Mouse (Mus musculus) limb, embryonic 12.5 days (tissue): ENCODE measurements at regions not wholly inside any gene's neighbourhood (a gene's known extent, or its start where the extent isn't known, plus 50 kb on each side); places are given as distances from the start of the nearest gene placed in this dataset.
A peak's percentile ranks its signal among the peaks of the same experiment; 100 is the strongest.

ENCODE experiments used
- ATAC-seq: fragments of 200-750 bp; cut with Nextera tagmentation; 2 replicates; pipeline ENCODE4 v1.8.0; 2017; ENCODE audit warnings: low read depth, moderate TSS enrichment; ENCODE audit not compliant: insufficient number of reproducible peaks, insufficient read depth, low FRiP score, low TSS enrichment
- H3K27ac ChIP-seq: fragments of 300-500 bp; sonication (generic); 2 replicates; pipeline ENCODE4 v1.5.1; 2016; ENCODE audit warnings: mild to moderate bottlenecking, moderate library complexity
- H3K27me3 ChIP-seq: fragments of 300-500 bp; sonication (generic); 2 replicates; pipeline ENCODE4 v1.6.1; 2016; ENCODE audit warnings: mild to moderate bottlenecking, moderate library complexity
- H3K36me3 ChIP-seq: fragments of 300-500 bp; sonication (generic); 2 replicates; pipeline ENCODE4 v1.6.1; 2016; ENCODE audit warnings: mild to moderate bottlenecking, moderate library complexity
- H3K4me1 ChIP-seq: fragments of 300-500 bp; sonication (generic); replicated peaks from 2 replicates; pipeline ENCODE4 v1.6.1; 2016
- H3K4me2 ChIP-seq: fragments of 300-500 bp; sonication (generic); 2 replicates; pipeline ENCODE4 v1.6.1; 2016; ENCODE audit warnings: mild to moderate bottlenecking, moderate library complexity
- H3K4me3 ChIP-seq: fragments of 300-500 bp; sonication (generic); replicated peaks from 2 replicates; pipeline ENCODE4 v1.5.1; 2016; ENCODE audit warnings: mild to moderate bottlenecking
- H3K9ac ChIP-seq: fragments of 300-500 bp; sonication (generic); replicated peaks from 2 replicates; pipeline ENCODE4 v1.6.1; 2016; ENCODE audit warnings: mild to moderate bottlenecking, moderate library complexity
- H3K9me3 ChIP-seq: fragments of 300-500 bp; sonication (generic); 2 replicates; pipeline ENCODE4 v1.6.1; 2016; ENCODE audit warnings: mild to moderate bottlenecking, moderate library complexity
- WGBS: fragments of 180-500 bp; shearing (Covaris S2); methylation state at CpG from one replicate; pipeline ENCODE4 v1.1.7; 2016; 5-methylcytosine and 5-hydroxymethylcytosine counted together

GRCm38 (mm10) chr2:50832471-50832870, 316.4 kb downstream of the Rnd3 start:
- H3K27me3 ChIP-seq = no peaks in the 10 kb centered on the region
- ATAC-seq = no peak
- H3K27ac ChIP-seq = no peak overlapping the region
- H3K9me3 ChIP-seq = no peaks in the 10 kb centered on the region
- no peak overlapping the region for H3K4me3 ChIP-seq
- peaks cover 11% of the 10 kb centered on the region for H3K4me1 ChIP-seq
- WGBS = 81% methylated on average over 4 of the region's 4 CpGs
- H3K9ac ChIP-seq = no peak overlapping the region
- H3K36me3 ChIP-seq = no peaks in the 10 kb centered on the region
- H3K4me2 ChIP-seq = no peak overlapping the region

GRCm38 (mm10) chr2:50830056-50830720, 318.7 kb downstream of the Rnd3 start:
- Histone ChIP-seq H3K9me3 (no peaks in the 10 kb centered on the region), H3K4me2 (no peak overlapping the region), H3K27me3 (no peaks in the 10 kb centered on the region), H3K36me3 (no peaks in the 10 kb centered on the region), H3K27ac (no peak overlapping the region), H3K9ac (no peak overlapping the region), H3K4me1 (peaks cover 12% of the 10 kb centered on the region), H3K4me3 (no peak overlapping the region)
- no peak for ATAC-seq
- WGBS = 78% methylated on average over 5 of the region's 5 CpGs

GRCm38 (mm10) chr2:50827097-50827496, 321.8 kb downstream of the Rnd3 start:
- 54% methylated on average over 5 of the region's 5 CpGs for WGBS
- H3K27ac ChIP-seq = peak overlapping the region; percentile 64; the same call in 1 of the 2 replicates

GRCm38 (mm10) chr2:50826537-50826936, 322.4 kb downstream of the Rnd3 start:
- no peaks in the 10 kb centered on the region for H3K36me3 ChIP-seq
- H3K4me2 ChIP-seq = no peak overlapping the region
- no peaks in the 10 kb centered on the region for H3K27me3 ChIP-seq
- H3K9ac ChIP-seq = no peak overlapping the region
- no peak for ATAC-seq
- H3K9me3 ChIP-seq = no peaks in the 10 kb centered on the region
- no peak overlapping the region for H3K4me3 ChIP-seq
- peak overlapping the region; percentile 64; the same call in 1 of the 2 replicates for H3K27ac ChIP-seq
- 84% methylated on average over 3 of the region's 3 CpGs for WGBS
- H3K4me1 ChIP-seq = peaks cover 14% of the 10 kb centered on the region

More at GRCm38 (mm10) chr2:50827097-50827496, 321.8 kb downstream of the Rnd3 start:
- peaks cover 14% of the 10 kb centered on the region for H3K4me1 ChIP-seq
- H3K4me2 ChIP-seq = no peak overlapping the region
- no peak overlapping the region for H3K4me3 ChIP-seq
- H3K36me3 ChIP-seq = no peaks in the 10 kb centered on the region
- ATAC-seq = no peak
- no peaks in the 10 kb centered on the region for H3K27me3 ChIP-seq
- H3K9me3 ChIP-seq = no peaks in the 10 kb centered on the region
- H3K9ac ChIP-seq = no peak overlapping the region

- Histone ChIP-seq H3K4me1 (peaks cover 14% of the 10 kb centered on the region), H3K4me3 (no peak overlapping the region), H3K9me3 (no peaks in the 10 kb centered on the region), H3K4me2 (no peak overlapping the region), H3K27me3 (no peaks in the 10 kb centered on the region), H3K27ac (no peak overlapping the region), H3K9ac (no peak overlapping the region), H3K36me3 (no peaks in the 10 kb centered on the region)
- no peak for ATAC-seq
- WGBS = 85% methylated on average over 5 of the region's 5 CpGs
Measured at GRCm38 (mm10) chr2:50825626-50826025, 323.3 kb downstream of the Rnd3 start.

GRCm38 (mm10) chr2:50824782-50825181, 324.1 kb downstream of the Rnd3 start:
- H3K27ac ChIP-seq = no peak overlapping the region
- H3K9me3 ChIP-seq = no peaks in the 10 kb centered on the region
- WGBS = 40% methylated on average over 3 of the region's 3 CpGs
- H3K9ac ChIP-seq = no peak overlapping the region
- peaks cover 14% of the 10 kb centered on the region for H3K4me1 ChIP-seq
- no peak overlapping the region for H3K4me2 ChIP-seq
- no peaks in the 10 kb centered on the region for H3K36me3 ChIP-seq
- no peak for ATAC-seq
- H3K27me3 ChIP-seq = no peaks in the 10 kb centered on the region
- no peak overlapping the region for H3K4me3 ChIP-seq

GRCm38 (mm10) chr2:50822738-50823137, 326.2 kb downstream of the Rnd3 start:
- no peaks in the 10 kb centered on the region for H3K9me3 ChIP-seq
- H3K27ac ChIP-seq = no peak overlapping the region
- no peak overlapping the region for H3K9ac ChIP-seq
- no peak overlapping the region for H3K4me2 ChIP-seq
- H3K36me3 ChIP-seq = no peaks in the 10 kb centered on the region
- H3K4me1 ChIP-seq = peaks cover 14% of the 10 kb centered on the region
- H3K27me3 ChIP-seq = no peaks in the 10 kb centered on the region
- ATAC-seq = no peak
- H3K4me3 ChIP-seq = no peak overlapping the region

- Histone ChIP-seq H3K4me2 (no peak overlapping the region), H3K36me3 (no peaks in the 10 kb centered on the region), H3K4me3 (no peak overlapping the region), H3K27me3 (no peaks in the 10 kb centered on the region), H3K9ac (no peak overlapping the region), H3K9me3 (no peaks in the 10 kb centered on the region), H3K4me1 (peaks cover 12% of the 10 kb centered on the region), H3K27ac (no peak overlapping the region)
- 88% methylated on average over 5 of the region's 5 CpGs for WGBS
- no peak for ATAC-seq
Measured at GRCm38 (mm10) chr2:50819305-50819665, 329.6 kb downstream of the Rnd3 start.

GRCm38 (mm10) chr2:50818557-50819304, 330.2 kb downstream of the Rnd3 start:
- no peak overlapping the region for H3K4me2 ChIP-seq
- H3K4me3 ChIP-seq = no peak overlapping the region
- no peak overlapping the region for H3K9ac ChIP-seq
- no peaks in the 10 kb centered on the region for H3K9me3 ChIP-seq
- WGBS = 78% methylated on average over 7 of the region's 7 CpGs
- H3K4me1 ChIP-seq = peaks cover 12% of the 10 kb centered on the region
- no peak overlapping the region for H3K27ac ChIP-seq
- H3K27me3 ChIP-seq = no peaks in the 10 kb centered on the region
- ATAC-seq = no peak
- H3K36me3 ChIP-seq = no peaks in the 10 kb centered on the region

- no peak overlapping the region for H3K4me2 ChIP-seq
- WGBS = 64% methylated on average over 5 of the region's 5 CpGs
- ATAC-seq = no peak
- H3K9me3 ChIP-seq = no peaks in the 10 kb centered on the region
- H3K27me3 ChIP-seq = no peaks in the 10 kb centered on the region
- no peaks in the 10 kb centered on the region for H3K36me3 ChIP-seq
- no peak overlapping the region for H3K27ac ChIP-seq
- H3K4me1 ChIP-seq = peaks cover 25% of the 10 kb centered on the region
- H3K4me3 ChIP-seq = no peak overlapping the region
- no peak overlapping the region for H3K9ac ChIP-seq
Measured at GRCm38 (mm10) chr2:50816364-50816763, 332.5 kb downstream of the Rnd3 start.

GRCm38 (mm10) chr2:50815541-50815940, 333.4 kb downstream of the Rnd3 start:
- Histone ChIP-seq H3K4me3 (no peak overlapping the region), H3K27ac (no peak overlapping the region), H3K4me2 (no peak overlapping the region), H3K36me3 (no peaks in the 10 kb centered on the region), H3K9ac (no peak overlapping the region), H3K9me3 (no peaks in the 10 kb centered on the region), H3K4me1 (peaks cover 31% of the 10 kb centered on the region), H3K27me3 (no peaks in the 10 kb centered on the region)
- no peak for ATAC-seq
- 1% methylated on average over 3 of the region's 3 CpGs for WGBS
